Mouse (Mus musculus) liver, embryonic 15.5 days (tissue): Measurements from ENCODE around the gene Akt1s1. TPM values are rescaled to one million over a fixed set of nuclear protein-coding genes. Genes with fewer than 3 reads are reported as not detected.

Source experiments
- ATAC-seq: fragments of 200-750 bp; cut with Nextera tagmentation; 2 replicates; pipeline ENCODE4 v1.8.0; 2017; ENCODE audit warnings: moderate number of reproducible peaks, mild to moderate bottlenecking, moderate library complexity; ENCODE audit not compliant: insufficient read depth
- H3K27ac ChIP-seq: fragments of 300-500 bp; sonication (generic); replicated peaks from 2 replicates; pipeline ENCODE4 v1.5.1; 2015; ENCODE audit warnings: mild to moderate bottlenecking, inconsistent platforms
- H3K27me3 ChIP-seq: fragments of 300-500 bp; sonication (generic); 2 replicates; pipeline ENCODE4 v1.6.1; 2015; ENCODE audit warnings: mild to moderate bottlenecking, inconsistent platforms
- H3K36me3 ChIP-seq: fragments of 300-500 bp; sonication (generic); replicated peaks from 2 replicates; pipeline ENCODE4 v1.6.1; 2015; ENCODE audit warnings: moderate library complexity, mild to moderate bottlenecking, inconsistent platforms
- H3K4me1 ChIP-seq: fragments of 300-500 bp; sonication (generic); replicated peaks from 2 replicates; pipeline ENCODE4 v1.6.1; 2015; ENCODE audit warnings: inconsistent platforms
- H3K4me2 ChIP-seq: fragments of 300-500 bp; sonication (generic); 2 replicates; pipeline ENCODE4 v1.6.1; 2015; ENCODE audit warnings: moderate library complexity, mild to moderate bottlenecking, inconsistent platforms
- H3K4me3 ChIP-seq: fragments of 300-500 bp; sonication (generic); replicated peaks from 2 replicates; pipeline ENCODE4 v1.5.1; 2015; ENCODE audit warnings: mild to moderate bottlenecking, inconsistent platforms
- H3K9ac ChIP-seq: fragments of 300-500 bp; sonication (generic); 2 replicates; pipeline ENCODE4 v1.6.1; 2015; ENCODE audit warnings: moderate library complexity, mild to moderate bottlenecking, inconsistent platforms
- H3K9me3 ChIP-seq: fragments of 300-500 bp; sonication (generic); replicated peaks from 2 replicates; pipeline ENCODE4 v1.6.1; 2016; ENCODE audit warnings: inconsistent platforms
- WGBS: fragments of 180-500 bp; shearing (Covaris S2); methylation state at CpG from one replicate; pipeline ENCODE4 v1.1.7; 2015; ENCODE audit warnings: mixed read lengths; ENCODE audit not compliant: insufficient replicate concordance; 5-methylcytosine and 5-hydroxymethylcytosine counted together
- polyA plus RNA-seq: library from polyadenylated mRNA; unstranded; fragments of >200 nt; fragmentation: Nextera tagmentation; extraction: Ambion mirVana; gene quantifications from 2 replicates; pipeline ENCODE4 v1.2.1, GENCODE M21; 2015

Gene Akt1s1
- polyA plus RNA-seq, 1 experiment from 2014 or later = 27.7 TPM

- H3K36me3 ChIP-seq = peaks cover 16% of the 10 kb centered on the region
- H3K9ac ChIP-seq = peak overlapping the region; percentile 81
- peaks cover 80% of the 10 kb centered on the region for H3K4me1 ChIP-seq
- peak; percentile 71 for ATAC-seq
- H3K4me2 ChIP-seq = peak overlapping the region; percentile 93
- H3K9me3 ChIP-seq = no peaks in the 10 kb centered on the region
- H3K4me3 ChIP-seq = peak overlapping the region; percentile 71
- WGBS = 1% methylated on average over 45 of the region's 45 CpGs
- H3K27ac ChIP-seq = peak overlapping the region; percentile 96
- no peaks in the 10 kb centered on the region for H3K27me3 ChIP-seq
These were observed 5.7 kb downstream of the Akt1s1 start for GRCm38 (mm10) chr7:44854356-44855031.

- WGBS = 32% methylated on average over 10 of the region's 10 CpGs
- Histone ChIP-seq H3K27ac (peak overlapping the region; percentile 96), H3K4me2 (peak overlapping the region; percentile 93), H3K36me3 (peaks cover 21% of the 10 kb centered on the region), H3K9me3 (no peaks in the 10 kb centered on the region), H3K9ac (peak overlapping the region; percentile 81), H3K4me3 (peak overlapping the region; percentile 71), H3K4me1 (peaks cover 85% of the 10 kb centered on the region), H3K27me3 (no peaks in the 10 kb centered on the region)
- ATAC-seq = no peak
These were observed 6.2 kb downstream of the Akt1s1 start for GRCm38 (mm10) chr7:44855036-44855435.

GRCm38 (mm10) chr7:44856265-44856916 lies 7.6 kb downstream of the Akt1s1 start:
- H3K9ac ChIP-seq = peak overlapping the region; percentile 80
- peak overlapping the region; percentile 93 for H3K4me2 ChIP-seq
- peak overlapping the region; percentile 79 for H3K4me3 ChIP-seq
- no peak for ATAC-seq
- WGBS = 22% methylated on average over 9 of the region's 9 CpGs
- H3K27ac ChIP-seq = peak overlapping the region; percentile 96
- no peaks in the 10 kb centered on the region for H3K27me3 ChIP-seq
- H3K9me3 ChIP-seq = no peaks in the 10 kb centered on the region
- H3K36me3 ChIP-seq = peaks cover 24% of the 10 kb centered on the region
- H3K4me1 ChIP-seq = peaks cover 83% of the 10 kb centered on the region

GRCm38 (mm10) chr7:44857042-44857552 lies 8.3 kb downstream of the Akt1s1 start, which contains the start of gene Pnkp:
TSS of gene Pnkp (plus strand) at chr7:44857139.
- peak within 1 kb of the TSS; percentile 80 for H3K9ac ChIP-seq
- peak within 1 kb of the TSS; percentile 96 for H3K27ac ChIP-seq
- peaks cover 27% of the 10 kb centered on the region for H3K36me3 ChIP-seq
- H3K27me3 ChIP-seq = no peaks in the 10 kb centered on the region
- H3K4me3 ChIP-seq = peak within 1 kb of the TSS; percentile 79
- H3K9me3 ChIP-seq = no peaks in the 10 kb centered on the region
- H3K4me2 ChIP-seq = peak within 1 kb of the TSS; percentile 93
- WGBS = under 1% methylated on average over 32 of the region's 32 CpGs
- ATAC-seq = peak; percentile 26
- peaks cover 77% of the 10 kb centered on the region for H3K4me1 ChIP-seq

- peak overlapping the region; percentile 79 for H3K4me3 ChIP-seq
- peaks cover 27% of the 10 kb centered on the region for H3K36me3 ChIP-seq
- peaks cover 69% of the 10 kb centered on the region for H3K4me1 ChIP-seq
- H3K9ac ChIP-seq = peak overlapping the region; percentile 80
- H3K9me3 ChIP-seq = no peaks in the 10 kb centered on the region
- peak overlapping the region; percentile 96 for H3K27ac ChIP-seq
- H3K27me3 ChIP-seq = no peaks in the 10 kb centered on the region
- ATAC-seq = no peak
- H3K4me2 ChIP-seq = peak overlapping the region; percentile 93
- WGBS = 19% methylated on average over 8 of the region's 8 CpGs
These were observed 9.1 kb downstream of the Akt1s1 start for GRCm38 (mm10) chr7:44857905-44858304.

GRCm38 (mm10) chr7:44859896-44860295 lies 11.1 kb downstream of the Akt1s1 start:
- Histone ChIP-seq H3K27me3 (no peaks in the 10 kb centered on the region), H3K4me2 (peak overlapping the region; percentile 5; the same call in 1 of the 2 replicates), H3K9me3 (no peaks in the 10 kb centered on the region), H3K4me1 (peaks cover 60% of the 10 kb centered on the region), H3K27ac (peak overlapping the region; percentile 20; the same call in 1 of the 2 replicates), H3K36me3 (peaks cover 44% of the 10 kb centered on the region), H3K9ac (no peak overlapping the region), H3K4me3 (no peak overlapping the region)
- ATAC-seq = no peak
- WGBS = 81% methylated on average over 11 of the region's 11 CpGs

- Histone ChIP-seq H3K9ac (no peak overlapping the region), H3K4me3 (no peak overlapping the region), H3K27ac (0 out of 2 replicates have a peak overlapping the region, but pooled peaks have one; percentile 19), H3K4me1 (peaks cover 60% of the 10 kb centered on the region), H3K36me3 (peaks cover 47% of the 10 kb centered on the region), H3K27me3 (no peaks in the 10 kb centered on the region), H3K4me2 (0 out of 2 replicates have a peak overlapping the region, but pooled peaks have one; percentile 3), H3K9me3 (no peaks in the 10 kb centered on the region)
- ATAC-seq = no peak
- WGBS = 57% methylated on average over 22 of the region's 22 CpGs
These were observed 12.0 kb downstream of the Akt1s1 start for GRCm38 (mm10) chr7:44860576-44861428.

GRCm38 (mm10) chr7:44861429-44861816 lies 12.6 kb downstream of the Akt1s1 start:
- H3K36me3 ChIP-seq = peaks cover 47% of the 10 kb centered on the region
- 82% methylated on average over 14 of the region's 14 CpGs for whole genome bisulfite sequencing

GRCm38 (mm10) chr7:44862434-44862833 lies 13.6 kb downstream of the Akt1s1 start:
- H3K4me1 ChIP-seq = peaks cover 61% of the 10 kb centered on the region
- no peak overlapping the region for H3K4me2 ChIP-seq
- H3K27ac ChIP-seq = no peak overlapping the region
- H3K9ac ChIP-seq = no peak overlapping the region
- 86% methylated on average over 8 of the region's 8 CpGs for WGBS
- no peak overlapping the region for H3K4me3 ChIP-seq
- no peak for ATAC-seq
- no peaks in the 10 kb centered on the region for H3K9me3 ChIP-seq
- peaks cover 47% of the 10 kb centered on the region for H3K36me3 ChIP-seq
- H3K27me3 ChIP-seq = no peaks in the 10 kb centered on the region

More at GRCm38 (mm10) chr7:44861429-44861816, 12.6 kb downstream of the Akt1s1 start:
- no peaks in the 10 kb centered on the region for H3K27me3 ChIP-seq
- no peak for ATAC-seq
- H3K4me1 ChIP-seq = peaks cover 60% of the 10 kb centered on the region
- H3K4me2 ChIP-seq = no peak overlapping the region
- H3K27ac ChIP-seq = no peak overlapping the region
- H3K9me3 ChIP-seq = no peaks in the 10 kb centered on the region
- no peak overlapping the region for H3K4me3 ChIP-seq
- H3K9ac ChIP-seq = no peak overlapping the region

GRCm38 (mm10) chr7:44863210-44863609 lies 14.4 kb downstream of the Akt1s1 start:
- H3K27ac ChIP-seq = no peak overlapping the region
- peaks cover 61% of the 10 kb centered on the region for H3K4me1 ChIP-seq
- no peak overlapping the region for H3K9ac ChIP-seq
- peaks cover 47% of the 10 kb centered on the region for H3K36me3 ChIP-seq
- no peak overlapping the region for H3K4me2 ChIP-seq
- H3K9me3 ChIP-seq = no peaks in the 10 kb centered on the region
- H3K27me3 ChIP-seq = no peaks in the 10 kb centered on the region
- no peak for ATAC-seq
- 87% methylated on average over 14 of the region's 14 CpGs for WGBS
- no peak overlapping the region for H3K4me3 ChIP-seq
